Mouse (Mus musculus) kidney, embryonic 15.5 days (tissue): ENCODE measurements around the gene Hsp90ab1. TPM values are rescaled to one million over a fixed set of nuclear protein-coding genes. Genes with fewer than 3 reads are reported as not detected.

Experiments
- ATAC-seq: fragments of 200-750 bp; cut with Nextera tagmentation; replicated peaks from 2 replicates; pipeline ENCODE4 v1.8.0; 2017; ENCODE audit warnings: moderate TSS enrichment; ENCODE audit not compliant: low FRiP score
- H3K27ac ChIP-seq: fragments of 300-500 bp; sonication (generic); 2 replicates; pipeline ENCODE4 v1.5.1; 2015; ENCODE audit warnings: mild to moderate bottlenecking, inconsistent platforms
- H3K27me3 ChIP-seq: fragments of 300-500 bp; sonication (generic); 2 replicates; pipeline ENCODE4 v1.6.1; 2015; ENCODE audit warnings: inconsistent platforms
- H3K36me3 ChIP-seq: fragments of 300-500 bp; sonication (generic); 2 replicates; pipeline ENCODE4 v1.6.1; 2015; ENCODE audit warnings: inconsistent platforms
- H3K4me1 ChIP-seq: fragments of 300-500 bp; sonication (generic); 2 replicates; pipeline ENCODE4 v1.6.1; 2015; ENCODE audit warnings: inconsistent platforms
- H3K4me2 ChIP-seq: fragments of 300-500 bp; sonication (generic); 2 replicates; pipeline ENCODE4 v1.6.1; 2015; ENCODE audit warnings: moderate library complexity, mild to moderate bottlenecking, inconsistent platforms
- H3K4me3 ChIP-seq: fragments of 300-500 bp; sonication (generic); replicated peaks from 2 replicates; pipeline ENCODE4 v1.5.1; 2015; ENCODE audit warnings: mild to moderate bottlenecking, inconsistent platforms
- H3K9ac ChIP-seq: fragments of 300-500 bp; sonication (generic); 2 replicates; pipeline ENCODE4 v1.6.1; 2015; ENCODE audit warnings: mild to moderate bottlenecking, inconsistent platforms
- H3K9me3 ChIP-seq: fragments of 300-500 bp; sonication (generic); replicated peaks from 2 replicates; pipeline ENCODE4 v1.6.1; 2016; ENCODE audit warnings: inconsistent platforms
- WGBS: fragments of 180-500 bp; shearing (Covaris S2); methylation state at CpG from one replicate; pipeline ENCODE4 v1.1.7; 2015; ENCODE audit warnings: mixed read lengths; 5-methylcytosine and 5-hydroxymethylcytosine counted together
- polyA plus RNA-seq: library from polyadenylated mRNA; unstranded; fragments of >200 nt; fragmentation: Nextera tagmentation; extraction: Ambion mirVana; gene quantifications from 2 replicates; pipeline ENCODE4 v1.2.1, GENCODE M21; 2015

Gene Hsp90ab1
- polyA plus RNA-seq, 1 experiment from 2014 or later = 1,940 TPM

GRCm38 (mm10) chr17:45559732-45560525, 13.1 kb downstream of the Hsp90ab1 start:
- no peaks in the 10 kb centered on the region for H3K9me3 ChIP-seq

DNA sequence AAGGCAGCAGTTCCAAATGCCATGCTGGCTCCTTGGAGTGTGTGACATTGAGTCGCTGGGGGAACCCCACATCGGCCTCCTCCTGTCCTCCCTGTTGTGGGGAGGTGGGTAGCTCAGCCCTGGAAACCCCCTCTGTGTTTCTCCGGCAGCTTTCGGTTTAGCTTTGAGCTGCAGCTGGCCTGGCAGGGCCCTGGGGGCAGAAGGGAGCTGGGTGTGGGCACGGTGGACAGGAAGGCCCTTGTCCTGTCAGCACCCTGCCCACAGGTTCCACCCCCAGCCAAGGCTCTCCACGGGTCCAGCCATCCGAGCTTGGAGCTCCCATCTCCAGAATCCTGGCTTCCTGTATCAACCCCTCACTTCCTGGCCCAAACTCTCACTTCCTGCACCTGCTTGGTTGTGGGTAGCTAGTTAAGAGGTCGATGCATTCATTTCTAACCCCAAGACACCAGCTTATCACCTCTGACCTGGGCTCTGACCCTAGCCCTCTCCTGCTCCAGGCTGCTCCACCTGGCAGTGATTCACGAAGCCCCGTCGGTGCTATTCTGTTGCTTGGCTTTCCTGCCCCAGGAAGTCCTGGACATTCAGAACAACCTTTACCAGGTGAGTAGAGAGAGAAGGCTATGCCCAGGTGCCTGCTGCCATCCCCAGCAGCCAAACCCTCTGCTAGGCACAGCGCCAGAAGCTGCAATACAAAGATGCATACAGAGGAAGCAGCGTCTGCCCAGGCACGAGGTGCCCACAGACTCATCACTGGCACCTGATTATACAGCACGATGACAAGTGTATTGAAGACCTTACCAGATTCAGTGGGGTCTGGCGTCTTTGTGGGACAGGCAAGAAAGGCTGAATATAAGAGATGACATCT, 14.8 kb downstream of the Hsp90ab1 start:
- no peak overlapping the region for H3K4me3 ChIP-seq
- H3K9me3 ChIP-seq = no peaks in the 10 kb centered on the region
- H3K4me2 ChIP-seq = peak overlapping the region; percentile 74; the same call in 1 of the 2 replicates
- ATAC-seq = no peak
- H3K27me3 ChIP-seq = peaks cover 27% of the 10 kb centered on the region
- H3K36me3 ChIP-seq = no peaks in the 10 kb centered on the region
- peaks cover 38% of the 10 kb centered on the region for H3K4me1 ChIP-seq
- 69% methylated on average over 16 of the region's 16 CpGs for WGBS
- H3K9ac ChIP-seq = no peak overlapping the region
- H3K27ac ChIP-seq = no peak overlapping the region

More at GRCm38 (mm10) chr17:45559732-45560525, 13.1 kb downstream of the Hsp90ab1 start:
- Histone ChIP-seq H3K9ac (no peak overlapping the region), H3K4me2 (no peak overlapping the region), H3K4me3 (no peak overlapping the region), H3K36me3 (no peaks in the 10 kb centered on the region), H3K4me1 (peaks cover 46% of the 10 kb centered on the region), H3K27me3 (peaks cover 17% of the 10 kb centered on the region), H3K27ac (no peak overlapping the region)
- 86% methylated on average over 15 of the region's 15 CpGs for WGBS
- ATAC-seq = no peak

GRCm38 (mm10) chr17:45557246-45557824, 15.7 kb downstream of the Hsp90ab1 start:
- H3K4me1 ChIP-seq = peaks cover 30% of the 10 kb centered on the region
- H3K4me3 ChIP-seq = peak overlapping the region; percentile 59; the same call in 1 of the 2 replicates
- no peaks in the 10 kb centered on the region for H3K36me3 ChIP-seq
- ATAC-seq = no peak
- 0 out of 2 replicates have a peak overlapping the region, but pooled peaks have one; percentile 21 for H3K9ac ChIP-seq
- peak overlapping the region; percentile 74 for H3K4me2 ChIP-seq
- H3K27ac ChIP-seq = no peak overlapping the region
- H3K27me3 ChIP-seq = peaks cover 32% of the 10 kb centered on the region
- WGBS = 61% methylated on average over 6 of the region's 7 CpGs
- H3K9me3 ChIP-seq = no peaks in the 10 kb centered on the region

- Histone ChIP-seq H3K9ac (peak overlapping the region; percentile 49; the same call in 1 of the 2 replicates), H3K4me2 (peak overlapping the region; percentile 74), H3K4me3 (peak overlapping the region; percentile 59), H3K9me3 (no peaks in the 10 kb centered on the region), H3K4me1 (peaks cover 33% of the 10 kb centered on the region), H3K27me3 (peaks cover 32% of the 10 kb centered on the region), H3K27ac (no peak overlapping the region), H3K36me3 (no peaks in the 10 kb centered on the region)
- ATAC-seq = no peak
- WGBS = 69% methylated on average over 3 of the region's 3 CpGs
These were observed 16.4 kb downstream of the Hsp90ab1 start for GRCm38 (mm10) chr17:45556514-45557245.

GRCm38 (mm10) chr17:45556107-45556489, 17.0 kb downstream of the Hsp90ab1 start:
- peak overlapping the region; percentile 49 for H3K9ac ChIP-seq
- H3K27ac ChIP-seq = no peak overlapping the region
- H3K9me3 ChIP-seq = no peaks in the 10 kb centered on the region
- H3K27me3 ChIP-seq = peaks cover 37% of the 10 kb centered on the region
- peaks cover 33% of the 10 kb centered on the region for H3K4me1 ChIP-seq
- peak overlapping the region; percentile 74 for H3K4me2 ChIP-seq
- WGBS = 4% methylated on average over 14 of the region's 14 CpGs
- no peaks in the 10 kb centered on the region for H3K36me3 ChIP-seq
- H3K4me3 ChIP-seq = peak overlapping the region; percentile 59
- no peak for ATAC-seq

DNA sequence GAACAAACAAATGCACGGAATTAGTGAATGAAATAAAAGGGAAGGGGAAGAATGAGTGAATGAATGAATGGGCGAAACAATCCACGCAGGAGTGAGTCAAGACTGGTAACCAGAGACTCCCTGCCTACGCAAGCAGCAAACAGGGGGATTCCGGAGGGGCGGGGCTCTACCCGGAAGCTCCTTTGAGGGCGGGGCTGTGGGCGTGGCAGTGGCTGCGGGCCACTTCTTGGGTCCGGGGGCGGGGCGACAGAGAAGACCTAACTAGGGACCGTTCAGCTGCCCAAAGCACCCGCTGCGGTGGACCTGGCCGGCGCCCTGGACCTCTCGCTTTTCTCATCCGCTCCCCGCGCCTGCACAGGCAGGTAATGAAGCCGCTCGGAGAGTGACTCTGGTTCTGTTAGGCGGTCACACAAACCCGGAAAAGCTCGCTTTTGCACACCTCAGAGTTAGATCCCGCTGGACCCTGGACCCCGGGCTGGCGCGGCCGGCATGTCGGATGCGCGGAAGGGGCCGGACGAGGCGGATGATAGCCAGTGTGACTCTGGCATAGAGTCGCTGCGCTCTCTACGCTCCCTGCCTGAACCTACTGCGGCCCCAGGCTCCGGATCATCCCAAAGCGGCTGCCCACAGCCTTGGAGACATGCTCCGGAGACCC, 17.5 kb downstream of the Hsp90ab1 start, which contains the start of gene Nfkbie:
TSS of gene Nfkbie (plus strand) at position 252 of the 655 bp plus-strand sequence.
- Histone ChIP-seq H3K4me1 (peaks cover 33% of the 10 kb centered on the region), H3K9me3 (no peaks in the 10 kb centered on the region), H3K4me3 (peak within 1 kb of the TSS; percentile 59), H3K9ac (peak within 1 kb of the TSS; percentile 49), H3K36me3 (no peaks in the 10 kb centered on the region), H3K27me3 (peaks cover 42% of the 10 kb centered on the region), H3K4me2 (peak within 1 kb of the TSS; percentile 74), H3K27ac (no peak within 1 kb of the TSS)
- ATAC-seq = peak; percentile 85
- under 1% methylated on average over 45 of the region's 45 CpGs for WGBS

- WGBS = 56% methylated on average over 1 of the region's 1 CpGs
These were observed 18.7 kb downstream of the Hsp90ab1 start for GRCm38 (mm10) chr17:45554420-45554819.

GRCm38 (mm10) chr17:45553065-45553464, 20.0 kb downstream of the Hsp90ab1 start:
- no peak overlapping the region for H3K27ac ChIP-seq
- no peaks in the 10 kb centered on the region for H3K36me3 ChIP-seq
- 77% methylated on average over 3 of the region's 3 CpGs for WGBS
- H3K9me3 ChIP-seq = no peaks in the 10 kb centered on the region
- H3K4me3 ChIP-seq = no peak overlapping the region
- H3K9ac ChIP-seq = no peak overlapping the region
- H3K4me1 ChIP-seq = peaks cover 44% of the 10 kb centered on the region
- H3K27me3 ChIP-seq = peaks cover 56% of the 10 kb centered on the region
- no peak overlapping the region for H3K4me2 ChIP-seq
- no peak for ATAC-seq

More at GRCm38 (mm10) chr17:45554420-45554819, 18.7 kb downstream of the Hsp90ab1 start:
- ATAC-seq = no peak
- H3K4me2 ChIP-seq = no peak overlapping the region
- H3K9me3 ChIP-seq = no peaks in the 10 kb centered on the region
- no peak overlapping the region for H3K27ac ChIP-seq
- H3K4me3 ChIP-seq = no peak overlapping the region
- peaks cover 46% of the 10 kb centered on the region for H3K27me3 ChIP-seq
- peaks cover 43% of the 10 kb centered on the region for H3K4me1 ChIP-seq
- no peak overlapping the region for H3K9ac ChIP-seq
- H3K36me3 ChIP-seq = no peaks in the 10 kb centered on the region

DNA sequence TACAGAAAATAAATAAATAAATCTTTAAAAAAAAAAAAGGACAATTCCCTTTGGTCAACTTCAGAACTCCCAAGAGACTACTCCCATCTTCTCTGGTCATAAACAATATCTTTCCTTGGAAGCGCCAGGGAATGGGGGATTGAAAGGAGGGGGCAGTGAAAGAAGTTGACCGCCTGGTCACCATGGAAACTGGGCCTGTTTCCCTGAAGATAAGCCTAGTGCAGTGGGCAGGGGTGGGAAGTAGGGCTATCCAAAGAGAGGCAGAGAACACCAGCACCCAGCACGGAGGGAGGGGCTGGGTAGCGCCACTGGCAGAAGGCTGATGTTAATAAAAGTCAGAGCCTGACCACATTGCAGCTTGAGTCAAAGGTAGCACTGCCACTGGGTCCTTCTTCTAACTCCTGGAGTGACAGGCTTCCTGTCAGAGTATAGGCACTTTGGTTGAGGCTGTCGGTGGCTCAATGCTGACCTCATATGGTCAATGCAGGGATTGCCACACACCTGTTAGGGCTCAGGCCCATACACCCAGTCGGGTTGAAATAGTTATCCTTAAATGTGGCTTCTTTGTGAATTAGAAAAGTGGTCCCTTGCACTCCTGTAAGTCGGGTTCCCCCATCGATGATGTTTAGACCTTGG, 21.1 kb downstream of the Hsp90ab1 start:
- Histone ChIP-seq H3K4me2 (no peak overlapping the region), H3K9me3 (no peaks in the 10 kb centered on the region), H3K4me3 (no peak overlapping the region), H3K9ac (no peak overlapping the region), H3K36me3 (no peaks in the 10 kb centered on the region), H3K27me3 (peaks cover 61% of the 10 kb centered on the region), H3K4me1 (peaks cover 32% of the 10 kb centered on the region), H3K27ac (no peak overlapping the region)
- ATAC-seq = no peak
- WGBS = 5% methylated on average over 8 of the region's 8 CpGs

DNA sequence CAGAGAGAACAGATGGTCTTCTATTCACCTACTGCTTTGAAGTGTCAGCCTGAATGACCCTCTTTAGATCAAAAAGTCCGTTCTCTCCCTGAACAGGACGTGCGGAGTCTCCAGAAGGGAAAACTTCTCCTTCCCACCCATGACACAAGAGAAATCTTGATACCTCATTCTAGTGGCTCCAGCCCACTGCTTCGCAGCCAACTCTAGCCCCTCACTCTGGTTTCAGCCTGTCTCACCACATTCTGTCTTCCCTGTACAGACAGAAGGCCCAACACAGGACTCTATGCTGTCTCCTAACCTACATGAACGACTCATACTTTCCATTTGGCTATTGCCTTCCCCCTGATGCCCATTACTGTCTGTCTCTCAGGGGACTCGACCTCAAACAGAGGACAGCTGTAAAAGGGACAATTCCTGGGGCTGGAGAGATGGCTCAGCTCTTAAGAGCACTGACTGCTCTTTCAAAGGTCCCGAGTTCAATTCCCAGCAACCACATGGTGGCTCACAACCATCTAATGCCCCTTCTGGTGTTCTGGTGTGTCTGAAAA, 21.7 kb downstream of the Hsp90ab1 start:
- 29% methylated on average over 7 of the region's 7 CpGs for WGBS
- ATAC-seq = no peak
- Histone ChIP-seq H3K27me3 (peaks cover 61% of the 10 kb centered on the region), H3K4me2 (no peak overlapping the region), H3K27ac (no peak overlapping the region), H3K9me3 (no peaks in the 10 kb centered on the region), H3K9ac (no peak overlapping the region), H3K4me1 (peaks cover 26% of the 10 kb centered on the region), H3K36me3 (no peaks in the 10 kb centered on the region), H3K4me3 (no peak overlapping the region)
